Mouse (Mus musculus) MEL (cell line): Measurements from ENCODE around the gene Fus. TPM values are rescaled to one million over a fixed set of nuclear protein-coding genes. Genes with fewer than 3 reads are reported as not detected.

ENCODE experiments used
- DNase-seq: peaks from one replicate; pipeline ENCODE4 v3.0.0; 2011; ENCODE audit warnings: low read depth, low spot score
- H3K27ac ChIP-seq: 2 replicates; pipeline ENCODE4 v1.5.1; 2012; ENCODE audit warnings: low read depth, mild to moderate bottlenecking, control low read depth, low read length, moderate library complexity; ENCODE audit not compliant: control insufficient read depth
- H3K27me3 ChIP-seq, 2 experiments: fragments of 150-350 bp in 1 of 2; sonication (generic) in 1 of 2; 2 replicates each; pipeline ENCODE4 v1.6.1; 2012; ENCODE audit warnings: low read length in 2 of 2, mild to moderate bottlenecking in 2 of 2, improper control_type of control experiment in 1 of 2, moderate library complexity in 1 of 2; ENCODE audit not compliant: insufficient read depth in 2 of 2, control insufficient read depth in 1 of 2
- H3K36me3 ChIP-seq, 2 experiments: 2 replicates each; pipeline ENCODE4 v1.6.1; 2012 to 2014; ENCODE audit warnings: low read length in 2 of 2, improper control_type of control experiment in 1 of 2, inconsistent platforms in 1 of 2, mild to moderate bottlenecking in 1 of 2; ENCODE audit not compliant: insufficient read depth in 2 of 2, control insufficient read depth in 1 of 2
- H3K4me1 ChIP-seq, 2 experiments: fragments of 150-350 bp in 1 of 2; sonication (generic) in 1 of 2; 2 replicates each; pipeline ENCODE4 v1.6.1; 2012; ENCODE audit warnings: low read length in 2 of 2, improper control_type of control experiment in 1 of 2, mild to moderate bottlenecking in 1 of 2; ENCODE audit not compliant: insufficient read depth in 2 of 2, control insufficient read depth in 1 of 2
- H3K4me3 ChIP-seq, 2 experiments: fragments of 150-350 bp in 1 of 2; sonication (generic) in 1 of 2; 2 replicates each; pipeline ENCODE4 v1.5.1; 2012; ENCODE audit warnings: low read depth in 2 of 2, low read length in 2 of 2, mild to moderate bottlenecking in 2 of 2, moderate library complexity in 2 of 2, control low read depth in 1 of 2, improper control_type of control experiment in 1 of 2; ENCODE audit not compliant: control insufficient read depth in 1 of 2, insufficient read depth in 1 of 2
- H3K79me2 ChIP-seq: 2 replicates; pipeline ENCODE4 v1.6.1; 2012; ENCODE audit warnings: mild to moderate bottlenecking, low read length, moderate library complexity; ENCODE audit not compliant: control insufficient read depth, poor library complexity, insufficient read depth
- H3K9ac ChIP-seq: 2 replicates; pipeline ENCODE4 v1.6.1; 2012; ENCODE audit warnings: low read depth, mild to moderate bottlenecking, control low read depth, low read length, moderate library complexity; ENCODE audit not compliant: control insufficient read depth, poor library complexity, severe bottlenecking
- H3K9me3 ChIP-seq: fragments of 150-350 bp; sonication (generic); replicated peaks from 2 replicates; pipeline ENCODE4 v1.6.1; 2012; ENCODE audit warnings: mild to moderate bottlenecking, low read length, improper control_type of control experiment, moderate library complexity; ENCODE audit not compliant: insufficient read depth
- CHD1 ChIP-seq: IDR thresholded peaks from 2 replicates; pipeline ENCODE4 v1.6.1; 2012; ENCODE audit warnings: low read depth, mild to moderate bottlenecking, inconsistent platforms, low read length, improper control_type of control experiment
- CHD2 ChIP-seq: IDR thresholded peaks from 2 replicates; pipeline ENCODE4 v1.6.1; 2011; ENCODE audit warnings: low read length, improper control_type of control experiment
- GABPA ChIP-seq: IDR thresholded peaks from 2 replicates; pipeline ENCODE4 v1.6.1; 2012; ENCODE audit warnings: low read depth, mild to moderate bottlenecking, inconsistent platforms, low read length, improper control_type of control experiment, moderate library complexity
- GATA1 ChIP-seq: IDR thresholded peaks from 2 replicates; pipeline ENCODE4 v1.6.1; 2011; ENCODE audit warnings: low read depth, low read length, improper control_type of control experiment
- JUND ChIP-seq: IDR thresholded peaks from 2 replicates; pipeline ENCODE4 v1.6.1; 2011; ENCODE audit warnings: low read depth, mild to moderate bottlenecking, improper control_type of control experiment, low read length
- KAT2A ChIP-seq: conservative IDR thresholded peaks from 2 replicates; pipeline ENCODE4 v1.6.1; 2012; ENCODE audit warnings: low read depth, low read length, improper control_type of control experiment, inconsistent platforms
- MAFK ChIP-seq: IDR thresholded peaks from 2 replicates; pipeline ENCODE4 v1.6.1; 2011; ENCODE audit warnings: low read depth, mild to moderate bottlenecking, low read length, improper control_type of control experiment, borderline replicate concordance
- MAX ChIP-seq: IDR thresholded peaks from 2 replicates; pipeline ENCODE4 v1.6.1; 2011; ENCODE audit warnings: low read length, improper control_type of control experiment
- MAZ ChIP-seq: IDR thresholded peaks from 2 replicates; pipeline ENCODE4 v1.6.1; 2012; ENCODE audit warnings: low read depth, mild to moderate bottlenecking, inconsistent platforms, low read length, improper control_type of control experiment
- MEF2A ChIP-seq: IDR thresholded peaks from 2 replicates; pipeline ENCODE4 v1.6.1; 2014; ENCODE audit warnings: low read depth, mild to moderate bottlenecking, inconsistent platforms, low read length, improper control_type of control experiment; ENCODE audit not compliant: poor library complexity, insufficient replicate concordance, severe bottlenecking; ENCODE audit errors: extremely low read depth
- MXI1 ChIP-seq: IDR thresholded peaks from 2 replicates; pipeline ENCODE4 v1.6.1; 2011; ENCODE audit warnings: mild to moderate bottlenecking, low read depth, low read length, improper control_type of control experiment
- MYB ChIP-seq: IDR thresholded peaks from 2 replicates; pipeline ENCODE4 v1.6.1; 2011; ENCODE audit warnings: mild to moderate bottlenecking, low read depth, low read length, improper control_type of control experiment
- MYC ChIP-seq: IDR thresholded peaks from 2 replicates; pipeline ENCODE4 v1.6.1; 2011; ENCODE audit warnings: low read depth, mild to moderate bottlenecking, low read length, improper control_type of control experiment, moderate library complexity
- POLR2AphosphoS2 ChIP-seq: IDR thresholded peaks from 2 replicates; pipeline ENCODE4 v1.6.1; 2011; ENCODE audit warnings: low read length, improper control_type of control experiment
- RAD21 ChIP-seq: IDR thresholded peaks from 2 replicates; pipeline ENCODE4 v1.6.1; 2011; ENCODE audit warnings: mild to moderate bottlenecking, low read depth, low read length, improper control_type of control experiment
- TBP ChIP-seq: IDR thresholded peaks from 2 replicates; pipeline ENCODE4 v1.8.0; 2011; ENCODE audit warnings: low read depth, low read length, improper control_type of control experiment
- TCF12 ChIP-seq: IDR thresholded peaks from 2 replicates; pipeline ENCODE4 v1.6.1; 2014; ENCODE audit warnings: low read depth, mild to moderate bottlenecking, inconsistent platforms, low read length, improper control_type of control experiment, moderate library complexity
- UBTF ChIP-seq: IDR thresholded peaks from 2 replicates; pipeline ENCODE4 v1.6.1; 2012; ENCODE audit warnings: low read depth, mild to moderate bottlenecking, inconsistent platforms, low read length, improper control_type of control experiment, moderate library complexity, borderline replicate concordance; ENCODE audit not compliant: insufficient read depth
- USF1 ChIP-seq: IDR thresholded peaks from 2 replicates; pipeline ENCODE4 v1.6.1; 2014; ENCODE audit warnings: low read depth, mild to moderate bottlenecking, inconsistent platforms, low read length, improper control_type of control experiment, moderate library complexity
- USF2 ChIP-seq, 2 experiments: IDR thresholded peaks; 2 replicates each; pipeline ENCODE4 v1.6.1; 2011 to 2012; ENCODE audit warnings: improper control_type of control experiment in 2 of 2, low read length in 2 of 2, borderline replicate concordance in 1 of 2, inconsistent platforms in 1 of 2, low read depth in 1 of 2, mild to moderate bottlenecking in 1 of 2; ENCODE audit not compliant: insufficient read depth in 1 of 2
- ZMIZ1 ChIP-seq: IDR thresholded peaks from 2 replicates; pipeline ENCODE4 v1.6.1; 2012; ENCODE audit warnings: low read depth, mild to moderate bottlenecking, inconsistent platforms, low read length, improper control_type of control experiment, moderate library complexity
- ZNF384 ChIP-seq: IDR thresholded peaks from 2 replicates; pipeline ENCODE4 v1.6.1; 2012; ENCODE audit warnings: low read depth, mild to moderate bottlenecking, inconsistent platforms, low read length, improper control_type of control experiment
- polyA plus RNA-seq, 2 experiments: library from polyadenylated mRNA; stranded (reverse) in 1 of 2; unstranded in 1 of 2; fragments of >175 nt in 1 of 2; fragments of >200 nt in 1 of 2; gene quantifications; 2 replicates each; pipeline versions ENCODE4 v1.2.1 to v1.2.4; 2012; ENCODE audit warnings: low replicate concordance in 2 of 2, low read depth in 1 of 2; ENCODE audit not compliant: insufficient read length in 2 of 2, insufficient read depth in 1 of 2, missing spikeins in 1 of 2
- total RNA-seq: library from RNA; depleted of rRNA; stranded (reverse); fragments of 300-350 nt; gene quantifications from 2 replicates; pipeline ENCODE4 v1.2.3, GENCODE M21; 2012

Gene Fus
- total and polyA plus RNA-seq, 3 experiments = 49.7 to 848 (median 346) TPM

GRCm38 (mm10) chr7:128004150-128004486 is 36.9 kb downstream of the Fus start:
- H3K9ac ChIP-seq = no peak overlapping the region
- DNase-seq = no peak
- H3K79me2 ChIP-seq = no peaks in the 10 kb centered on the region
- no peaks in the 10 kb centered on the region for H3K9me3 ChIP-seq
- peaks cover 0 to 10% of the 10 kb centered on the region in 2 experiments; a peak in 2 of 4 replicates for H3K4me1 ChIP-seq
- no peak overlapping the region for H3K27ac ChIP-seq
- H3K4me3 ChIP-seq = no peak overlapping the region
- no peak for TF ChIP-seq MYC
- H3K27me3 ChIP-seq = no peaks in the 10 kb centered on the region
- peaks cover 0 to 14% of the 10 kb centered on the region in 2 experiments; a peak in 2 of 4 replicates for H3K36me3 ChIP-seq

- H3K27me3 ChIP-seq = no peaks in the 10 kb centered on the region
- H3K27ac ChIP-seq = no peak overlapping the region
- H3K4me1 ChIP-seq = peaks cover 0 to 6% of the 10 kb centered on the region in 2 experiments; a peak in 2 of 4 replicates
- no peaks in the 10 kb centered on the region for H3K9me3 ChIP-seq
- peaks cover 0 to 8% of the 10 kb centered on the region in 2 experiments; a peak in 2 of 4 replicates for H3K36me3 ChIP-seq
- no peak overlapping the region for H3K4me3 ChIP-seq
- H3K79me2 ChIP-seq = no peaks in the 10 kb centered on the region
- DNase-seq = no peak
- TF ChIP-seq POLR2AphosphoS2 = no peak
- no peak for TF ChIP-seq GABPA
- TF ChIP-seq GATA1 = no peak
- TF ChIP-seq TCF12 = no peak
- TF ChIP-seq MAX = no peak
- no peak for TF ChIP-seq TBP
- H3K9ac ChIP-seq = no peak overlapping the region
Observed at GRCm38 (mm10) chr7:128004487-128005362, 37.5 kb downstream of the Fus start.

GRCm38 (mm10) chr7:128006193-128006592 is 38.9 kb downstream of the Fus start:
- Histone ChIP-seq H3K27ac (no peak overlapping the region), H3K27me3 (no peaks in the 10 kb centered on the region), H3K9me3 (no peaks in the 10 kb centered on the region), H3K9ac (no peak overlapping the region), H3K4me1 (no peaks in the 10 kb centered on the region), H3K36me3 (no peaks in the 10 kb centered on the region), H3K79me2 (no peaks in the 10 kb centered on the region), H3K4me3 (no peak overlapping the region)
- no peak for DNase-seq
- no peak for TF ChIP-seq CHD1
- no peak for TF ChIP-seq MEF2A
- TF ChIP-seq MAZ = no peak
- no peak for TF ChIP-seq MYB
- no peak for TF ChIP-seq UBTF
- TF ChIP-seq MXI1 = no peak
- TF ChIP-seq USF1 = no peak
- TF ChIP-seq MAX = no peak
- TF ChIP-seq ZNF384 = no peak
- no peak for TF ChIP-seq MYC
- TF ChIP-seq ZMIZ1 = no peak
- no peak for TF ChIP-seq RAD21
- TF ChIP-seq GABPA = no peak
- no peak for TF ChIP-seq GATA1
- TF ChIP-seq KAT2A = no peak
- TF ChIP-seq JUND = no peak
- no peak for TF ChIP-seq CHD2
- no peak for TF ChIP-seq MAFK
- TF ChIP-seq USF2 (IDR thresholded peaks at IDR 0.05; ENCODE audit: borderline replicate concordance in 1 of 2, insufficient read depth in 1 of 2, low read depth in 1 of 2, low read length in 2 of 2) = no peak
